Mouse (Mus musculus) urinary bladder, adult 18-20 months (tissue): ENCODE measurements around the gene Dock8.
A peak's percentile ranks its signal among the peaks of the same experiment; 100 is the strongest.
"Not testable (repeated sequence)": the region's sequence is repeated elsewhere in the genome, so short reads cannot be mapped to it uniquely, and the experiment has no call there.

ENCODE experiments used
- DNase-seq, 2 experiments: peaks; one replicate each; pipeline ENCODE4 v3.0.0; 2022; ENCODE audit warnings: low spot score in 2 of 2, mixed read lengths in 2 of 2

Gene Dock8

DNA sequence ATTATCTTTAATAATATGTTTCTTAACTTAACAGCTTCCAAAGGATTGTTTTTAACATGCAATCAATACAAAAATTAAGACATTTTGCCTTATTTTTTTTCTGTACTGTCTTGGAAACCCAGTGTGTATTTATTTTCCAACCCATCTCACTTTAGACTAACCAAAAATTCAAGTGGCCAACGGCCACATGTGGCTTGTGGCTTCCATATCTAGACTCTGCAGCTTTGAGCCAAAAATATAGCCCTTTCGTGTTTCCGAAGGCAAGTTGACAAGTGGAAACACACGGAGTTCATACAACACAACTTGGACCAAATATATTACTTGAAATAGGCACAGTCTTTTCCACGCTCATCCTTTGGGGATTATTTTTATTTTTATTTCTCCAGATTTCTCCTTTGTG, 773 bp upstream of the Dock8 start:
- no peak for DNase-seq

DNA sequence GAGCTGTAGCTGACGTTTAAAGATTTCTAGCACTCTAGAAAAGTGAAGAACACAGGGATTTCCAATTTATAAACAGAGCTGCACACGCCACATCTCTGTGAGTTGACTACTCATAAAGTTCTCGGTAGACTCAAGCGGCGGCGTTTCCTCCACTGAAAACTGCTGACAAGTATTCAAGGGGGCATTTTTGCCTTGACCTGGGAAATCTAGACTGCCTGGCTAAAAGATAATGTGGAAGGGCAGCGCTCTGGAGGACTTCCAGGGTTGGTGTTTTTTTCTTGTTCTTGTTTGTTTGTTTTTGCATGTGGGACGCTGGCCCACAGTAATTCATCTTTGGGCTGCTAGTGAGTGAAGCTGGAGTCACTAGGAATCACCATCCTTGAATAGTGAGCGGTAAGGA, 819 bp downstream of the Dock8 start:
- no peak for DNase-seq

DNA sequence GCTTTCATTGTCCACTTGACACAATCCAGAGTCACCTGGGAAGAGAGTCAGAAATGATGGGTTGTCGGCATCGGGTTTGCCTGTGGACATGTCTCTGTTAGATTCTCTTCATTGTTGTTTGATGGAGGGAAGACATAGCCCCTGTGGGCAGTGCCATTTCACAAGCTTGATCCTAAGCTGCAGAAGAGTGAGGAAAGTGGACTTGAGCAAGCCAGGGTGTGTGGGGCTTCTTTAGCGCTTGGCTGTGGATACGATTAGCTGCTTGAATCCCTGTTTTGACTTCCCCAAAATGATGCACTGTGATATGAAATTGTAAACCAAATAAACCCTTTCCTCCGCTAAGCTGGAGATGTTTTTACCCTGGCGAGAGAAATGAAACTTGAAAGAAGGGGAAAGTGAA, 2.7 kb downstream of the Dock8 start:
- no peak for DNase-seq

DNA sequence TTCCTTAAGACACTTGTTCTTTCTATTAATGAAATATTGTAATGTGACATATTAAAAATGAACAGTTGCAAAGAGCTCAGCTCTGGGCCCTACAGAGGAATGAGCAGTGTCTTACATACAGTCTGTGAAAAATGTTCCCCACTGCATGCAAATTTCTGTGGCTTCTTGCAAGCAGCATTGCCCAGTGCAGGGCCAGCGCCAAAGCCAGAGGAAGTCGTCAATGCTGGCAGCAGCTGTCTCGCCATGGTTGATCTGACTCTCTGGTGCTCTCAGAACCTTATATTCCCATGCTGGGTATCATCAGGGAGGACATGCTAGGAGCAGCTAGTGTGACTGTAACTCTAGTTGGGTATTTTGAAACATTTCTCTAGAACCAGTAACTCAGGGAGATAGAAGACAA, 3.5 kb downstream of the Dock8 start:
- DNase-seq = no peak

DNA sequence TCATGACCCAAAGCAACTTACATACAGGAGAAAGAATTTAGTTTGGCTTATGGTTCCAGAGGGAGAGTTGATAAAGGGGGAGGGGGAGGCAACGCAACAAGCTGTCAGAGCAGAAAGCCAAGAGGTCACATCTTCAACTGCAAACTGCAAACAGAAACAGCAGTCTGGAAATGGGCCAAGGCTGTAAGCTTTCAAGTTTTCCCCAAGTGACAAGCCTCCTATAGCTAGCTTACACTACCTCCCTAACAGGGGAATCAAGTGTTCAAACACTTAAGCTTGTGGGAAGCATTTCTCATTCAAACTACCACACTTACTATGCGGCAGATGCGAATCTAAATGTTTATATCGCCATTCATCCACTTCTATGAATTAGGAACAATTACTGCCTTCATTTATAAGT, 4.5 kb downstream of the Dock8 start:
- no peak for DNase-seq

DNA sequence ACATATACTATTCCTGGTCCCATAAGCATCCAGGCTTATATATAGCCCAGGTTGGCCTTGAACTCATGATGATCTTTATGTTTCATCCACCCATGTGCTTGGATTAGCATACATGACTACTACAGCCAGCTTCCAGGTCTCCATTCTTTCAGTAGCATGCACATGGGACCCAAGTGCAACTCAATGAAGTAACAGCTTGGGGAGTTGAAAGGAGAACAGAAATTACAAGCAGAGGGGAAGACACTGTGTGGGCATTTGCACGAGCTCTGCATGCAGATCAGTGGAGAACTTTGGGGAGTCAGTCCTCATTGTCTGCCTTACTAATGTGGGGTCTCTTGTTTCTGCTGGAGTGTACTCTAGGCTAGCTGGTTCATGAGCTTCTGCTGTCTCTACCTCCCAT, 7.4 kb downstream of the Dock8 start:
- no peak for DNase-seq

DNA sequence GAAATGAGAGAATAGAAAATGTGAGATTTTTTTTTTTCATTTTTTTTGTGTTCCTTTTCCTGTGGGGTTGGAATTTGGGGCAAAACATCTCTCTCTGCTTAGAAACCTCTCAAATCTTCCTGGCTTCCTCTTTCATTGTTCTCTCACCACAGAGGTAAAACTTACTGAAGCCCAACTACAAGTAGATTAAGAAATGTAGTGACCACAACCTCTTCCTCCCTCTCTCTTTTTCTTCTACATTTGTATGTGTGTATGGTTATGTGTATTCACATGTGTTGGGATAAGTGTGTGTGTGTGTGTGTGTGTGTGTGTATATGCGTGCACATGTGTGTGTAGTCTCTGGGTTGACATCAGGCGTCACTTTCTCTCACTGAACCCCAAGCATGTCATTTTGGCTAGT, 9.2 kb downstream of the Dock8 start:
- DNase-seq = no peak

DNA sequence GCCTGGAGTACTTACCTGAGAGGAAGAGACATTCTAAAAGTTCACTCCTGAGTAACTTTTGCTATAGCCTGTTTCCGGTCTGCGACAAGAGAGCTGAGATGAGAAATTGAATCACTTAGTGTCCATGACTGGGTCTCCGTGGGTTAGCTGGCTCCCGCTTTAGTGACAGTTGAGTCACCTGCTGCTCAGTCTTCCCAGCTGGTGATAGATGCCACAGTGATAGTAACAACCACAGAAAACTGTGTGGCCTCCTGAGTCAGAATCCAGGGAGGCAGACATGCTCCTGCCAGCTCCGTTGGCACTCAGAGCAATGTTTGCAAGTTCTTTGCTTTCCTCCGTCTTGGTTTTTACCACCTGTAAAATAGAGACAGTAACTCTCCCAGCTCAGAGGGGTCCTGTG, 23.4 kb downstream of the Dock8 start:
- DNase-seq = no peak

DNA sequence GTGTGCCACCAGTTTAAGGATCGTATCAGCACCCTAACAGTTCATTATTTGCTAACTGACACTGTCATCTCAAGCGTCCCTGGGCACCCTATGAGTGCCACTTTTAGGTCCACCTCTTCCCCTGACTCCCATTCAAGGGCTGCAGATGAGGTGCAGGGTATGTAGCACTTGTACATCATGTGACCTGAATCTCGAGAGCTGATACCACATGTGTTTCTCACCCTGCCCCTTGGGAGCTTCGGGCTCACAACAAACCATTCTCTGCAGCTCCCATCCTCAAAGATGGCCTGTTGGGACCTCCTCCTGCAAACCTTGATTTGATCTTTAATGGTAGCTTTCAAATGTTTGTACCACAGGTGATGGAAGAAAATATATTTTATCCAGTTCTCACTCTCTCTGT, 32.4 kb downstream of the Dock8 start:
- DNase-seq = no peak

DNA sequence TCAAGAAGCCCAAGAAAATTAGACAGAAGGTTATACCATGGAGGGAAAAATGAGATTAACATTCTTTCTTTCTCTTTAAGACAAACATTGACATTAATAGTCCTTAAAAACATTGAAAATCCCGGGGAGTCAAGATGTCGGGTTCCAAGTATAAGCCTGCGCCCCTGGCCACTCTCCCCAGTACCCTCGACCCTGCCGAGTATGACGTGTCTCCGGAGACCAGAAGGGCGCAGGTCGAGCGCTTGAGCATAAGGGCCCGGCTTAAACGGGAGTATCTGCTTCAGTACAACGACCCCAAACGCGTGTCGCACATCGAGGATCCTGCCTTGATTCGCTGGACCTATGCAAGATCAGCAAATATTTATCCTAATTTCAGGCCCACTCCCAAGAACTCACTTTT, 33.7 kb downstream of the Dock8 start:
- DNase-seq = not testable (repeated sequence)

DNA sequence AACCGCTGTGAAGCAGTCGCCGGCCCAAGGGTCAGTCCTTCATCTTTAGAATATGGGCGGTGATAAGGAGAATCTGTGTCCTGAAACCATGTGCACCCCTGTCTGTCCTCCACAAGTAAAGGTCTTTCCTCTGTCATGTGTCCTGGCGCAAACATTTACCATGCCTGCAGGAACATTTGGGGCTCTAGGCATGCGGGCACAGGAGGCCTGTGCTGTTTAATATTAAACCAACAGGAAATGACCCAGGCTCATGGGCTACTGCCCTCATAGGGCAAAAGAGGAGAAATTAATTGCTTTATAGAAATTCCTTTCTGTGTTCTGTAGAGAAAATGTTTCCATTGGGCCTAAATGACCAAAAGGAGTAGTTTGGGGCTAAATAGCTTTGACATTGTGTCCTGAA, 36.5 kb downstream of the Dock8 start:
- no peak for DNase-seq

DNA sequence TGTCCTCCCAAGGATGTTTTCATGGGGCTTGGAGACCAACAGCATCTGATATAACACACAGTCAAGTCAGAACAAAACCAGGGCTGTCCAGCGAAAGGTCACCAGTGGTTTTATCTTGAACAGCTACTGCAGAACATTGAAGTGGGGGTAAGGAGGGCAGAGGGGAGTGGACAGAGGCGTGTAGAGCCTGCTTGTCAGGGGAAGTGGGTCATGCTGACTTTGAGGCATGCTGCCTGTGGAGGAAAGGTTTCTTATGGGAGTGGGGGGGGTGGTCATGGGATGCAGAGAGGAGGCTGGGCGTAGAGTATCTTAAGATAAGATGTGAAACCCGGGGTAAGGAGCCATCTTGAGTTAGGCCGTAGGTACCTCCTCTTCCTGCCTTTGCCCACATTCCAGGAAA, 37.5 kb downstream of the Dock8 start:
- DNase-seq = peak in 1 of 2 experiments; percentile 66

DNA sequence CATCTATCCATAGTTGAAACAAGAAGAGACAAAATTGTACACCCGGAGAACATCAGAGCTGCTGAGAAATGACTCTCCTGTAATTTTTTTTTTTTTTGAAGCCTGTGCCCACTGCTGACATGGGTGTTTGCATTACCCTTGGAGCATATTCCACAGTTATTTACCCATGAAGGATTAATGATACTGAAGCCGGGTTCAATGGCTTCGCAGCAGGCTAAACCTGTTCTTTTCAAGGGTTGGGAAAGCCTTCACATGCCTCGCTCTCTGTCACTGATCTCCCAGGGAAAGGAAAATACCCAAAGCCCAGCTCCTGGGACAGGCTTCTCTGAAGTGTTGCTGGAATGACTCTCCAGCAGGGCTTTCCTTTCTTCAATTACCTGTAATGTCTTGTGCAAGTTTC, 37.9 kb downstream of the Dock8 start:
- DNase-seq = no peak

DNA sequence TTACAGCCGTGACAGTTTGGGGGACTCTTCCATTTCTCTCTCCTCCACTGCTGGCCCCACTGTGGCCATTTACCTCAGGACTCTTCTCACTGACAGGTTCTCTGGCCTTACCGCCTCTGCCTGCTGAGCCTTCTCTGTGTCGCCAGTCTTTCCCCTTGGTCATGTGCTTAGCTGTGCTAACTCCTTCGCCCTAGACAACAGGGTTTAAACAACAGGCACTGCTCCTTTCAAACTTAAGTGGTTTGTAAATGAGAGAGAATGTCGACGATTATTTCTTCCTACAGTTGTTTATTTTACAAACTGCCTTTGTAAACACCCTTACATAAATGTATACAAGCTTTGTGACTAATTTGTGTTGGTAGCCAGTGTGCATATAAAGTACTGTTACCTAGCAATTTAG, 39.0 kb downstream of the Dock8 start:
- no peak for DNase-seq

DNA sequence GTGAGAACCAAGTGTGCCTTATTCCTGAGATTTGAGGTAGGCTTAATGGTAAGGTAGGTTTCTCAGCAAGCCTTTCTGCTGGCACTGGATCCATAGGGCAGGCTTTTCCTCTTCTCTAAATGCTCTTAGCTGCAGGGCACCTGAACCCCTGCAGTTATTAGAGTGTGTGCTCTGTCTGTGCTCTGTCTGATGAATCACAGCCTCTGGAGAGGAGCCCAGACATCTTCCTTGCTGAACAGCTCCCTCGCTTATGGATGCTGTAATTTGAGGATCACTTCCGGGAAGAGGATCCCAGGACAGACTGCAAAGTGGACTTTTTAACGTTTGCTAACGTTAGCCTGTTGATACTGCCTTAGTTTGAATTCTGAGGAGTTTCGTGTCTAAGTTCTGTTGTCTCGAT, 41.9 kb downstream of the Dock8 start:
- DNase-seq = no peak

DNA sequence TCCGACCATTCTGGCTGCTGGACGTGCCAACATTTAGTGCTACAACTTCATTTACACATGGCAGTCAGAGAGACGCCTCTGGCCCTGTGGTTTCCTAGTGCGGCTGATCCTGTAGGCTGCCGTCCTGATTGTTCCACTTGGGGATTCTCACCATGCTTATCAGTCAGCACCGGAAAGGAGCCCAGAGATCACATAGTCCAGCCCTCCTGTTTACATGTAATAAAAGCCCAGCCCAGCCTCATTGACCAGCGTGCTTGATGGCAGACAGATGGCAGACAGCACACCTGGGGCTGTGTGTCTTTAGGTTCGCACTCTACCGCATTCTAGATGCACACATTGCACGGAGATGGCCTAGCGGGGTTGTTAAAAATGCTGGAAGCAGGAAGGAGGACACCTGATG, 43.6 kb downstream of the Dock8 start:
- DNase-seq = no peak

DNA sequence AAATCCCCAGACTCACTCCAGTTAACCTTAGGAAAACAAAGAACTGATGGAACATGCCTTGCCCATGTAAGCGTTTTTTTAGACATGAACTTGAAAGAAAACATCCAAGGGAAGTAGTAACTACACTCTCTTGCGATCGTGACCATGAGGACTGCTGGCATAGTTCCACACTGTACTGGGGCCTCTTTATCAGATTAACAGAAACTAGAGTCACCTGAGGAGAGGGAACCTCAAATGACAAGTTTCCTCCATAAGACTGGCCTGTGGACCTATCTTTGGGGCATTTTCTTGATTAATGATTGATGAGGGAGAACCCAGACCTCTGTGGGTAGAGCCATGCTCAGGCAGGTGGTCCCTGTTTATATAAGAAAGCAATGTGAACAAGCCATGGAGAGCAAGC, 44.7 kb downstream of the Dock8 start:
- no peak for DNase-seq

DNA sequence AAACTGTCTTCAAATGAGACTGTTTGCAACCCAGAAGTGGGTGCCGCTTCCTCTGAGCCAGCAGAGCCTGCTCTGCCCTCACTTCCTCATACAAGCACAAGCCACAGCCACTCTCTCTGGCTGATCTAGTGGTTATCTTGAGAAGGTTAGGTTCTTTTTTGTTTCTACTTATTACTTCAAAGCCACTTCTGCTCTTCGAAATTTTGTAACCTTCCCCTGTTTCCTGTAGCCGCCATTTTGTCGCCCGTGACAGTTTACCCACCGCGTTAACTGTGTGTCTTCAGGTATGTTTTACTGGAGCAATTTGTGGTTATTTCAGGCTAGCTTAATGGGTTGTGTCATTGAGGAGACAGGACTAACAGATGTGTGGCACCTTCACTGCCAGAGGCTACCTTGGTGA, 53.0 kb downstream of the Dock8 start:
- no peak for DNase-seq

DNA sequence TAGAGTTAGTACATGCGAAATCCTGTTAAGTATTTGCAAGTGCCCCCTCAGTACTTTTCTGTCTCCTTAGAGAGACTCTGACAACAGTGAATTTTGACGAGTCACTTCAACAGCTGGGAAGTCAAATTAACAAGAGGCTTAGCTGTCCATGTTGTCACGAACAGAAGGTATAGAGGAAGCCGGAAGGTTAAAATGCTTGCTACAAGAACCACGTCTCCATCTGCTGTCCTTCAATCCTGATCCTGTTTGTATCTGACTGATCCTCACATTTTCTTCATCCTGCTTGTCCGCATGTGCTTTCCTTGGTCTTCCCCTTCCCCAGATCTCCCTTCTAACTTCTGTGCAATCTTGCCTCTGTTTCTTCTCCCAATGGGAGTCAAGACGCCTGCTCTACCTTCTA, 53.8 kb downstream of the Dock8 start:
- DNase-seq = no peak

DNA sequence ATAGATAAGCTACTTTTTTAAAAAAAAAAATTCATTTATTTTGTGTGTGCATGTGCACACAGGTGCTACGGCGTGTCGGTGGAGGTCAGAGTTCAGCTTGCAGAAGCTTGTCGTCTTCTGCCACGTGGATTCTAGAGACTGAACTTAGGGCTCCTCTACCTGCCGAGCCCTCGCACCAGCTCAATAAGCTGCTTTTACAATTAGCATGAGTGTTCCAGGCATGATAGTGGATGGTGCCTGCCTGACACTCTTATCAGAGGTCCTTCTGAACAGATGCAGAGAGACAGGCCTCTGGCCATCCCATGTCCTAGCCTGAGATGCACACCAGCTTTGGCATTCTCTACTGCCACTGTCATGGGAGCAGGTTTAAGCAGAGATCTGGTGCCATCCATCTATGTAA, 55.7 kb downstream of the Dock8 start:
- no peak for DNase-seq

DNA sequence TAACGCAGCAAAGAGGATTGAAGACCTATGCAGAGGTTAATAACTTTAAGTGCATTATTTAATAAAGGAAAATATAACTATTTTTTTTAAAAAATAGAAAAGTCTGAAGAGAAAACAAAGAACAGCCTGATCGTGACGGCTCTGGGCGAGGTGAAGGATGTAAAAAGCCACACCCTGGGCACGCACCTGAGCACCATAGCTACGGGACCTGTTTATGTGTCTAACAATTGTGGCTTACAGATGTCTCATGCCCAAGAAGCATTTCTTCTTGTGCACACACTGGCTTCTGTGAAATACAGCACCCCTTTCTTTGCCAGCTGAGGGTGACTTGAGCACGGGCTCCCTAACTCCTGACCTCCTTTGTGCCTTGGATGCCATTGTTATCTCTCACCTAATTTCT, 56.2 kb downstream of the Dock8 start:
- DNase-seq = no peak

DNA sequence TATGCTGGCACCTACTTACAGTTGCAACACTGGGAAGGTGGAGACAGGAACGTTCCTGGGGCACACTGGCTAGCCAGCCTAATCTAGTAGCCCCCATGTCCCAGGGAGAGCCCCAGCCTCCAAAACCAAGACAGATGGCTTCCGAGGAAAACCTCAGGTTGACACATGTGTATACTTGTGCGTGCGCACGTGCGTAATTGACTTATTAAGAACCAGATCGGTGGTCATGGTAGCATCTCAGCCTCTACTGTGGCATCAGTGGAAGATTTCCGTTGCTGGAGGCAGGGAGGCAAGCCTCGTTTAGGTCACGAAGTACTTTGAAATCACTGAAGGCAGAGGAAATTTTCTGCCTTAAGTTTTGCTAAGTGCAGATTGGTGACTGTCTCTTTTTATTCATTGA, 56.9 kb downstream of the Dock8 start:
- no peak for DNase-seq

DNA sequence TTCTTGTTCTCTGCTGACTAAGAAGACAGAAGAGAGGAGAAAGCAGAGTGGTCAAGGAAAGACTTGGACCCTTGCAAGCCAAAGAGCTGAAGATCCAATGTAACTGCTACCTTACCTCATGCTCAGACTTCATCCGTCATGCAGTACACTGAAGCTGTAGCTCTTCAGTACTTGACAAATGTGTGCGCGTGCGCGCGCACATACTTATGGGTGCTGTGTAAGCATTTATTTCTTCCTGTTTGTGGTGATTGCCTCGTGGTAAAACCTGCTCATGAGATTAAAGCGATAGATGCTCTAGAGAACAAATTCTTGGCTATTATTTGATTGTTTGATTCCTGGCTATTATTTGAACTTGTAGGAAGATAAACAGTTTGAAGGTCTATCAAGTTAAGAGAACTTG, 58.5 kb downstream of the Dock8 start:
- DNase-seq = no peak

DNA sequence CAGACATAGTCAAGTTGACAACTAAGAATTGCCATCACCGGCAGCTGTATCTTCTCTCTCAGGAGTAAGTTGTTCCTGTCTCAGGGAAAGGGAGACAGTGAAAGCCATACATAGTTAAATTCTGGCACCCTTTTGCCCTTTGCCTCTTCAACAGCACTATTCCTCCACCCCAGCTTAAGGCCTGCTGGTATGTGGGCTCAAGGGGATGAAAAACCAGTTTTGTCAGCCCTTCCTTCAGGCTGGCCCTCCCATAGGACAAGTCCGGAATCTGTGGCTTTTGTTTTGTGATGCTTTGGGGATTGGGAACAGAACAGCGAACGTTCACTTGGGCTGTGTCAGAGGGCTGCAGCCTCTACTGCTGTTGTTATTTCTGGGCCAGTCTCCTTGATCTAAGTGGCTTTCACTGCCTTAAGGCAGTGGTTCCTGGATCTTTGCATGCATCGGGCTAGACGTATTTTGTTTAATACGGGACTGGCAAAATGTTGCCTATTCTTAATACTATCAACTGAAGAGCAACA, 60.6 kb downstream of the Dock8 start:
- no peak for DNase-seq

DNA sequence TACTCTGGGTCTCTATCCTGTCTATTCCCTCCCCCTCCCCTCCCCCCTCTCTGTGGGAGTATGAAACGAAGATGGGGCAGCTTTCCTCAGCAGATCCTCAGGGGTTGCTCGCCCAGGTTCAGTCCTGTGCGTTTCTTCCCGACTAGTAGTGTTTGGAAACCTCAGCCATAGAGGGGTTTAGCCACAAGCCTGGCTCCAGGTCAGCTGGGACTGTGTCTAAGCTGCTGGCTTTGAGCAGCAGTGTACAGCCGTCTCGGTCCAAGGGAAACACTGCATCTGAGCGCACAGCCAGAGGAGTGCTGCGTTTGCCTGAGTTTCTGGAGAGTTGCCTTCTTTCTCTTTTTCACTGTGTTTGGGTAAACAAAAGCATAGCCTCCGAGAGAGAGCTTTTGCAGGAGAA, 61.0 kb downstream of the Dock8 start:
- no peak for DNase-seq
